Mouse (Mus musculus) kidney, postnatal 10 days (tissue): ENCODE data around the gene 2410004B18Rik.
"Not testable (repeated sequence)": the region's sequence is repeated elsewhere in the genome, so short reads cannot be mapped to it uniquely, and the experiment has no call there.

ENCODE experiments used
- DNase-seq: peaks from one replicate; pipeline ENCODE4 v3.0.0; 2021; ENCODE audit warnings: mixed read lengths

2410004B18Rik gene

DNA sequence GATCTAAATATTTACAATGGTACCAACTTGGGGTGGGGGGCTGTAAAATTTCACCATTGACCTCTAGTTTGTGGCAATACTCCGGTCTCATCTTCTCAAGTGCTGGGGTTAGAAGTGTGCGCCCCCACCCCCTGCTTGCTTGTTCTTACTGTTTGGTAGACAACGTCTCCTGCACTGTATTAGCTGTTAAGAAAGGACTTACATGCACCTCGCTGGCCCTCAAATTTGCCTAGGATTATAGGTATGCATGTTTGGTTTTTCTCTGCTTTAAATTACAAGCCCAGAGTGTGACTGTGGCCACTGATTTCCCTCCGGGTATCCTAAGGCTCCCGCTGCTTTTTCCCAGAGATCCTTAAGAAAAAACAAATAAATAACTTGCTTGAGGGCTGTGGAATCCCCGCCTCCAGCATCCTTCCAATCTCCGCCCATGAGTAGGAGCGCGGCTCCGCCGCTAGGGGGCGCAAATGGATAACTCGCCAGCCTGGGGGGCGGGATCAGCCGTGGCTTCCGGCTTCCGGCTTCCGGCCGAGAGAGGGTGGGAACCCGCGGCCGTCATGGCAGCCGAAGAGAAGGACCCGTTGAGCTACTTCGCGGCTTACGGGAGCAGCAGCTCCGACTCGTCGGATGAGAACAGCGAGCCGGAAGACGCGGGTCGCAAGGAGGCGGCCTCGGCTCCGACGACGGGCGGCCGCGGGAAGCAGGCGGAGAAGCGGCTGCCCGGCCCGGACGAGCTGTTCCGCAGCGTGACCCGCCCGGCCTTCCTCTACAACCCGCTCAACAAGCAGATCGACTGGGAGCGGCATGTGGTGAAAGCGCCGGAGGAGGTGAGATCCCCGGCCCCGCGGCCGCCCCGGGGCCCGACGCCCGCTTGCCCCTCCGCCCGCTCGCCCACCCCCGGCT is at the start of gene 2410004B18Rik:
2410004B18Rik (plus strand) TSS at position 510 of the 900 bp plus-strand sequence.
- DNase-seq, result peak; percentile 96

DNA sequence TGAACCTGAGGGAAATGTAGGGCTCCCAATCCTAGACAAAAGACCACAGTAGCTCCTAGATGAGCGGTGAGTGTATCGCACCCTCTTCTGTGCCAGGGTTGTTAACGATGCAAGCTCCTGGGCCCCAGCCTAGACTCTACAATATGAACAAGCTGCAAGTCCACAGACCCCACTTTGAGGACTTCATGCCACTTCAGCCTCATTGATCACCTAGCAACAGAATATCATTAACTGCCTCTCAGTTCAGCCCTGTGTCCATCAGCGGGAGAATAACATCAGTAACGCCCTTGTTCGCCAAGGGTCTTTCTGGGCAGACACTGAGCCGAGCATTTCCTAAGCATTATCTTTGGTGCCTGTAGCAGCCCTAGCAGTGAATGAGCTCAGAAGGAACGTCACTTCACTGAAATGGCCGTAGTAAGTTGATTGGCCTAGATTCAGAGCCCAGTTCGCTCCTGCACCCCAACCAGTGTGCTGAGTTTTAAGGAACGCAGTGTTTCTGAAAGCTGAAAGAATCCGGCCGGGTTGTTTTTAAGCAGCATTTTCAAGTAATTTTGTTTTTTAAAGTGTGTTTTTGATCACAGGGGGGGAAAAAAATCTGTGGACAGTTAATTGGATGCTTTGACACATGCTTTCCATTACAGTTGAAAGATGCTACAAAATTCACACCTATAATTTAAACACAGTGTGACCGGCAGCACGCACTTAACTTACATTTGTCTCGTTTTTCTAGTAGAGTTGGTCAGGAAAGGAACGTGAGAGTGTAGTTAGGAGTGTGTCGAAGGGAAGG is 47.3 kb upstream of the 2410004B18Rik start:
- DNase-seq, result no peak

GRCm38 (mm10) chr3:145892451-145892850 is 45.4 kb upstream of the 2410004B18Rik start:
- DNase-seq, result no peak

- DNase-seq, result no peak
These were observed 43.7 kb upstream of the 2410004B18Rik start for GRCm38 (mm10) chr3:145894131-145894530.

GRCm38 (mm10) chr3:145897749-145898148 is 40.1 kb upstream of the 2410004B18Rik start:
- DNase-seq, result no peak

GRCm38 (mm10) chr3:145899832-145900231 is 38.0 kb upstream of the 2410004B18Rik start:
- DNase-seq, result no peak

DNA sequence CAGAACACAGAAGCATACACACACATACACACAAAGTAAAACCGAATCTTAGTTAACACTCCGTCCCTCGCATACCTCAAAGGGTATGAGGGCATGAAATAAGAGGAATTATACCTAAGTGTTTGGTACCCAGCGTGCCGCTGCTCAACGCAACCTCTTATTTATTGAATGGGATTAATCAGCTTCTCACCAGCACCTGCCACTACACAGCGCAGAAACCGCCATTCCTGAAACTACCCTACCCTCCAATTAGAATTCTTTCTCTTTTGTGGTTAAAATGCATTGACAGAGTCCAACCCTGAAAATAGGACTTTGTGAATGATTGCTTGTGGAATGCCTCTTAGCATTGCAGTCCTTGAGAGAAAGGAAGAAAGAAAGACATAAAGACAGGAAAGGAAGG is 34.3 kb upstream of the 2410004B18Rik start:
- DNase-seq, result no peak

- peak; percentile 86 for DNase-seq
These were observed 32.7 kb upstream of the 2410004B18Rik start for GRCm38 (mm10) chr3:145904850-145905776.

- no peak for DNase-seq
These were observed 31.2 kb upstream of the 2410004B18Rik start for GRCm38 (mm10) chr3:145906582-145906981.

DNA sequence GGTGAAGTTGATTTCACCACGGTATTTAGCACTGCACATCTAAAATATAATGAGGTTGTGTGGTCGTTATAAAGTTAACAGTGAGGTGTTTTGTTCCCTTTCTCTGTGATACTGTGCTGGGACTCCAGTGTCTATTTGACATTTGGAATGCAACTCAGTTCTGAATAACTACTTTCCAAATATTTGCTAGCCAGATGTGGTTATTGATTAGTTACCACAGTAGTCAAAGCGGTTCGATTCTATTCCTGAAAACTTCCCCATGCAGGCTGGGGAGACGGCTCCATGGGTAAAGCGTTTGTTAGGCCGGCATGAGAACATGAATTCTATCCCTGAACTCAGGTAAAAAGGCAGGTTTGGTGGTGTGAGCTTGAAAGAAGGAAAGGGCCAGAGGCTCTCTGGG is 25.3 kb upstream of the 2410004B18Rik start:
- DNase-seq, result no peak

DNA sequence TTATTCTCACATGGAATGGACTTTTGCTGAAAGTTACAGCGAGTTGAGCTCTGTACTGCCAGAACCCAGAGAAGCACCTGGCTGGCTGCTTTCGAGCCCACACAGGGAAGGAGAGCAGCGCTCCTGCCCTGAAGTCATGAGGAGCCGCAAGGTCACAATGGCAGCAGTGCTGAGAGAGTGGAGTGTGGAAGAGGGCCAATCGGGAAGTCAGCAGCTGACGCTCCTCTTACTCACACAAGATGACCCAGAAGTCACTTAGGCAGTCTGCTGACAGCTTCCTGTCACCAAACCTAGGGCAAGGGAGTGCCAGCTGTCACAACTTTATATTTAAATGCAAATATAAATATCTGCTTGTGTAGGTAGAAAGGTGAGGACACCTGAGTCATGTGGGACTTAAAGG is 24.6 kb upstream of the 2410004B18Rik start:
- no peak for DNase-seq

GRCm38 (mm10) chr3:145913942-145914341 is 23.9 kb upstream of the 2410004B18Rik start:
- DNase-seq, result not testable (repeated sequence)

DNA sequence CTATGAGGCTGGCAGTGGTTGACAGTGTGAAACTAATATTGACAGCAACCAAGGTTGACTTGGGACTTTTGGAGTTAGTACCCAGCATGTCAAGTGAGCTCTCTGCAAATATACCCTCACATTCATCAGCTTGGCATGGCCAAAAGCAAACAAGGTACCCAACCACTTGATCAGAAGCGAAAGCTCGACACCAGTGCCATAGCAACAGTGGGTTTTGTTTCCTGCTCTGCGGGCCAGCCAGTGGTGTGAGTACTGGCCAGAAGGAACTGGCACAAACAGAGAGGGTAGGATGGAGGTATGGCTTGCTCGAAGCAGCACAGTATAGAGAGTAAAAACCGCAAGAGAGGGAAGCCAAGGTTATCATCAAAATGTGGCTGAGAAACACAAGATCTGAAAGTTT is 21.4 kb upstream of the 2410004B18Rik start:
- DNase-seq, result no peak

DNA sequence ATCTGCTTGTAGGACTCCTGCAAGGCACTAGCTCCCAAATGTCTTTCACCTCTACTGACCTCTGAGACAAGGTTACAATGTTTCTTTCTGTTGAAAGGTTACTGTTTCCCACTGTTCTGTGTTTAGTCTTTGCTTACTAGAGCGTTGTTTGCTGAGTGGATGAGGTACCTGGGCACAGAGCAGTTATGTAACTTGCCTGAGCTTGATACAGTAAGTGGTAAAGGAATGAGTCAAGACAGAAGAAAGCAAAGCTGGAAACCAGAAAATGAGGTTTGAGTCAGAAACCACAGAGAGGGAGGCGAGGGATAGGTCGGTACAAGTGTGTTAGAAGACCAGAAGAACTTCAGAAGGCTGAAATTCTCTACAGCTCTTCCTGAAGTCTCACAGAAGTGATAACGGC is 21.0 kb upstream of the 2410004B18Rik start:
- DNase-seq, result no peak

- peak; percentile 29 for DNase-seq
These were observed 15.6 kb upstream of the 2410004B18Rik start, which contains the start of gene Bcl10 for GRCm38 (mm10) chr3:145922019-145922854. Bcl10 (plus strand) TSS chr3:145922804.

- no peak for DNase-seq
These were observed 14.8 kb upstream of the 2410004B18Rik start for GRCm38 (mm10) chr3:145922971-145923370.

DNA sequence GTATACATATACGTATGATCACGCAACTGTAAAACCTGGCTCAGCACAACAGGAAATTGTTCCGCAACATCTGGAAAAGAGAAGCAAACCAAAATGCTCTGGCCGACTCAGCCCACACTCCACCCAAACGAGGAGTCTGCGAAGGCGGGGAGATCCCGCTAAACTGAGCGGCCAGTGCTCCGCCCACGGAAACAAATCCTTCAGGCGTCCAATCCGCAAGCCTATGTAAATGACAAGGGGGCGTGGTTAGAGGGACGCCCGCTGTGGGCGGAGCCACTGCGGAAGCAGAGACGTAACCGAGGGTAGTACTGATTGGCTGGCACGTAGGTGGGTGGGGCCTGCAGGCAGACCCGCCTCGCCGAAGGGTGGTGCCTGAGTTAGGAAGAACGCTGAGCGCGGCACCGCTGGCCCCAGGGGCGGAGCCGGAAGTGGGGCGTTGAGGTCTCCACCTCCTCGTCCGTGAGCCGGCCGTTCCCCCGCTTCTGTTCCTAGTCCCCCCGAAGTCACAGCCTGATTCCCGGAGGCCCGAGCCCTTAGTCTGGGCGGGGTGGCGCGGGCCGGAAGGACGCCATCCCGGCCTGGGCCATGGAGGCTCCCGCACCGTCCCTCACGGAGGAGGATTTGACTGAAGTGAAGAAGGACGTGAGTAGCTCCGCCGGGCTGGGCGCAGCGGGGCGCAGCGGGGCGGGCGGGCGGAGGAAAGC is 13.8 kb upstream of the 2410004B18Rik start:
- peak; percentile 100 for DNase-seq

GRCm38 (mm10) chr3:145924649-145925337 is 13.0 kb upstream of the 2410004B18Rik start:
- peak; percentile 70 for DNase-seq

GRCm38 (mm10) chr3:145925506-145925905 is 12.3 kb upstream of the 2410004B18Rik start:
- DNase-seq, result no peak
